Mouse (Mus musculus): ENCODE results near the gene Ifi205.

DNA sequence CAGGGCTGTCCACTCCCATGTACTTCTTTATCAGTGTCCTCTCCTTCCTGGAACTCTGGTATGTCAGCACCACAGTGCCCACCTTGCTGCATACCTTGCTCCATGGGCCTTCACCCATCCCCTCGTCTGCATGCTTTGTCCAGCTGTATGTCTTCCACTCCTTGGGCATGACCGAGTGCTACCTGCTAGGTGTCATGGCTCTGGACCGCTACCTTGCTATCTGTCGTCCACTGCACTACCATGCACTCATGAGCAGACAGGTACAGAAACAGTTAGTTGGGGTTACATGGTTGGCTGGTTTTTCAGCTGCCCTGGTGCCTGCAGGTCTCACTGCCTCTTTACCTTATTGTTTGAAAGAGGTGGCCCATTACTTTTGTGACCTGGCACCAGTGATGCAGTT is 18.9 kb upstream of the Ifi205 start:
- no peak for TF ChIP-seq TAL1 (IDR thresholded peaks at IDR 0.05; ENCODE audit: low read length)
- TF ChIP-seq GATA1 (IDR thresholded peaks at IDR 0.05; ENCODE audit: low read length) = no peak

Data from erythroblast, embryonic 14.5 days (primary cell).